Mouse (Mus musculus) neural tube, postnatal 0 days (tissue): ENCODE measurements around the gene Emg1. TPM values are rescaled to one million over a fixed set of nuclear protein-coding genes. Genes with fewer than 3 reads are reported as not detected.

ENCODE experiments used
- microRNA counts: library from miRNA; unstranded; fragments of <30 nt; microRNA quantifications from one replicate; lab custom pipeline; 2015
- microRNA-seq: library from miRNA; unstranded; fragments of <30 nt; microRNA quantifications from one replicate; pipeline ENCODE4, GENCODE M21; 2016
- polyA plus RNA-seq: library from polyadenylated mRNA; unstranded; fragments of >200 nt; fragmentation: Nextera tagmentation; extraction: Ambion mirVana; gene quantifications from 2 replicates; pipeline ENCODE4 v1.2.1, GENCODE M21; 2015

The Emg1 gene
- 88.4 and 88.9 TPM in 2 replicates for polyA plus RNA-seq

GRCm38 (mm10) chr6:124711824-124712782 is at the start of gene Emg1, which contains the start of gene Phb2:
TSS of gene Emg1 (minus strand) at chr6:124712178.
TSS of gene Phb2 (plus strand) at chr6:124712336.

DNA sequence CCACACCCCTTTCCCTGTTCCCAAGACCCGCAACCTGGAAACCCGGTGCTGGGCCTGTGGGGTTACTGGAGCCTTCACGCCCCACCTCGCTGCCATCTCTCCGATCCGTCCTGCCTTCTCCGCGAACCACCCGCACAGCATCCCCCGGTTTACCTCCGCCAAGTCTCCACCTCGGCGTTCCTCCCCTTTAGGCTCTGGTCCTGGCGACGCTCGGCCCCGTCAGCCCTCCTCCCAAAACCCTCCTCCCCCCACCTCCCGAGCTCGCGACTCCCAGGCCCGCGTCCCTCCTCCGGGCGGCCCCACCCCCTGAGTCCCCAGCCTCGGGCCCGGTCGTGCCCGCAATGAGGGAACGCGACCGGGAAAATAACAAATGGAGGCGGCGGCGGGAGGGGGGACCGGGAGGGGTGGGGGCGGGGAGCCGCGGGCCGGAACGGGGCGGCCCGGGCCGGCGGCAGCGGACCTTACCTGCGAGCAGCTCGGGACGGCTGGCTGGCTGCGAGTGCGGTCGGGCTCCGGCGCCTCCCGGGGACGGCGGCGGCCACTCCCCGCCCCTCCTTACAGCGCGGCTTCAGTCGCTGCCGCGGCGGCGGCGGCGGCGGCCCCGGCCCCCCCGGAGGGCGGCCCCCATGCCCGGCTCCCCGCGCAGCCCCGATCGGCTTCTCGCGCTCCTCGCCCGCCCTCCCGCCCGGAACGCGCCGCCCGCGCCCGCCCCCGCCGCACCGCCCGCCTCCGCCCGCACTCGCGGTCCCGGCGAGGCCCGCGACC is 44.0 kb upstream of the Emg1 start, which contains the start of the genes Gm45234 and Atn1:
Gene Gm45234, minus strand, starts transcription at position 191 of the 765 bp plus-strand sequence.
Gene Atn1, minus strand, starts transcription at position 694 of the 765 bp plus-strand sequence.

GRCm38 (mm10) chr6:124740888-124741761 is 29.1 kb upstream of the Emg1 start, which contains the start of gene Grcc10:
TSS of gene Grcc10 (minus strand) at chr6:124741374.

DNA sequence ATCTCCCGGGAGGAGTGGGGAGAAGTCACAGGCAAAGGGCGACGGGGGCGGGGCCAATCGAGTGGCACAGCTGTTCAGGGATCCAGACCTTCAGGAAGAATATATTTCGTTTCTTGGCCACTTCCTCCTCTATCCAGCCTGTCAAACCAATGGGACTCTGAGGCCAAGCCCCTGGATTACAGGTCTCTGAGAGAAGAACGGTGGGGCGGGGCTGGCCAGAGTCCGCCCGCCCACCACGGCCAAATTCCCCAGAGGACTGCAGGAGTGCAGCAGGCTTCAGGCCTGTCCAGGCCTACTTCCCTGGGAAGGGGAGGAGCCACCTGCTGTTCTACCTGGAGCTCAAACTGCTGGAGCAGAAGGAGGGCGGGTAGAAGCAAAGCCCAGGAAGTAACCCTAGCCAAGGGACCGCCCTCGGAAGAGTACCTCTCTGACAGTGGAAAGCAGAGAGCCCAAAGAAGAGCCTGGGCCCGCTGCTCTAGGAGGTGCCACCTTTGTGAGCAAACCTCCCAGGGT is 26.6 kb upstream of the Emg1 start, which contains the start of gene Ptpn6:
Gene Ptpn6, minus strand, starts transcription at position 204 of the 513 bp plus-strand sequence.

GRCm38 (mm10) chr6:124662477-124663423 is 49.2 kb downstream of the Emg1 start, which contains the start of gene Lpcat3:
TSS of gene Lpcat3 (plus strand) at chr6:124663027.

MicroRNAs encoded within 50 kb of the gene (microRNA counts, 519-probe panel; counts per million panel counts)
- microRNA mmu-miR-141 (lab: Ali Mortazavi, UCI) (40.5 counts per million), microRNA mmu-miR-200c (lab: Ali Mortazavi, UCI) (40.5 counts per million)

Small RNA genes within 50 kb of the gene (microRNA-seq; reads per million reads assigned to microRNA genes)
- gene Mir141 (1.2 reads per million), gene Mir200c (10.7 reads per million, percentile 22 among the genes with 10 or more reads in this experiment)

Other genes with a start within 250 kb of the Emg1 start
- gene Clstn3, start 247.4 kb downstream of the Emg1 start, polyA plus RNA-seq = 160 and 185 TPM in 2 replicates
- 0.32 and 0.73 TPM in 2 replicates for gene C1rl, start 219.1 kb downstream of the Emg1 start, polyA plus RNA-seq
- gene C1ra, start 199.8 kb downstream of the Emg1 start, polyA plus RNA-seq = 0.75 and 1.2 TPM in 2 replicates
- 0.99 and 1.5 TPM in 2 replicates for gene C1s1, start 169.8 kb downstream of the Emg1 start, polyA plus RNA-seq
- not detected in 2 replicates for gene C1rb, start 141.9 kb downstream of the Emg1 start, polyA plus RNA-seq
- 0.12 and 0.20 TPM in 2 replicates for gene C1s2, start 76.1 kb downstream of the Emg1 start, polyA plus RNA-seq
- 45.6 and 52.8 TPM in 2 replicates for gene Lpcat3, start 49.2 kb downstream of the Emg1 start, polyA plus RNA-seq
- 264 and 265 TPM in 2 replicates for gene Phb2, start 158 bp upstream of the Emg1 start, polyA plus RNA-seq
- 5.6 and 6.0 TPM in 2 replicates for gene Ptpn6, start 26.5 kb upstream of the Emg1 start, polyA plus RNA-seq
- 676 and 680 TPM in 2 replicates for gene Grcc10, start 29.2 kb upstream of the Emg1 start, polyA plus RNA-seq
- gene Gm45234, start 43.8 kb upstream of the Emg1 start, polyA plus RNA-seq = not detected in 2 replicates
- 26.7 and 29.5 TPM in 2 replicates for gene Atn1, start 44.3 kb upstream of the Emg1 start, polyA plus RNA-seq
- gene Eno2, start 57.5 kb upstream of the Emg1 start, polyA plus RNA-seq = 305 and 307 TPM in 2 replicates
- 2.4 and 3.0 TPM in 2 replicates for gene Lrrc23, start 67.5 kb upstream of the Emg1 start, polyA plus RNA-seq
- 10.3 and 10.9 TPM in 2 replicates for gene Spsb2, start 96.5 kb upstream of the Emg1 start, polyA plus RNA-seq
- 467 and 484 TPM in 2 replicates for gene Tpi1, start 102.1 kb upstream of the Emg1 start, polyA plus RNA-seq
- gene Usp5, start 117.3 kb upstream of the Emg1 start, polyA plus RNA-seq = 154 and 171 TPM in 2 replicates
- 18.2 and 21.2 TPM in 2 replicates for gene Cdca3, start 117.4 kb upstream of the Emg1 start, polyA plus RNA-seq
- 0.22 and 0.38 TPM in 2 replicates for gene Gnb3, start 128.1 kb upstream of the Emg1 start, polyA plus RNA-seq
- 16.8 and 19.6 TPM in 2 replicates for gene P3h3, start 145.6 kb upstream of the Emg1 start, polyA plus RNA-seq
- gene Gpr162, start 151.8 kb upstream of the Emg1 start, polyA plus RNA-seq = 35.3 and 42.6 TPM in 2 replicates
- gene Cd4, start 176.0 kb upstream of the Emg1 start, polyA plus RNA-seq = 0.15 TPM in 1 of 2 replicates, not detected in the other
- gene Lag3, start 199.5 kb upstream of the Emg1 start, polyA plus RNA-seq = 3.1 and 5.2 TPM in 2 replicates
- 932 TPM in 2 replicates for gene Ptms, start 207.9 kb upstream of the Emg1 start, polyA plus RNA-seq
- gene Mlf2, start 219.2 kb upstream of the Emg1 start, polyA plus RNA-seq = 685 and 704 TPM in 2 replicates